Mouse (Mus musculus) heart, postnatal 0 days (tissue): ENCODE results near the gene Lpxn.

ENCODE experiments used
- CTCF ChIP-seq: IDR thresholded peaks from 2 replicates; pipeline ENCODE4 v1.5.1; 2016; ENCODE audit warnings: antibody characterized with exemption, control low read depth, low read depth
- EP300 ChIP-seq: IDR thresholded peaks from 2 replicates; pipeline ENCODE4 v1.6.1; 2016; ENCODE audit warnings: antibody characterized with exemption, low read depth

GRCm38 (mm10) chr19:12804237-12804636 lies 8.2 kb downstream of the Lpxn start:
- TF ChIP-seq EP300 (no peak), CTCF (no peak)
